13 mouse cellular contexts compared by ENCODE assay signal in genomic region chr5:37822116-37822707, GRCm38 (mm10). TPM values are rescaled to one million over a fixed set of nuclear protein-coding genes. Genes with fewer than 3 reads are reported as not detected.
A peak's percentile ranks its signal among the peaks of the same experiment; 100 is the strongest.
DNase-seq lines count a peak whose midpoint lies in the region; ATAC-seq and TF ChIP-seq lines count a peak whose summit lies in the region.
"Had no signal": no experiment of that assay in that cellular context is flagged by ENCODE, and none has a peak within 500 bp of the region (broad histone marks: within the 10 kb centered on the region; RNA-seq: fewer than 3 reads in every experiment).

No protein-coding gene starts in this region.

- DNase-seq in embryo, embryonic 10.5 days (ENCODE audit: low spot score) = peak; percentile 51
- no peak for DNase-seq in embryo, embryonic 10 days (ENCODE audit: low spot score)
- DNase-seq in layer of hippocampus, adult 2 months (ENCODE audit: low spot score in 2 of 2) = no peak
- DNase-seq in layer of hippocampus, adult 9-10 months (ENCODE audit: low spot score) = no peak
- peak; percentile 53 for DNase-seq in limb, embryonic 11.5 days (ENCODE audit: low spot score)
- no peak for DNase-seq in cerebellum, adult 9-11 months
- DNase-seq: adrenal gland, adult 2 months; cerebellum, adult 9-10 months; lung, postnatal 4 days had no signal

- H3K4me1 ChIP-seq in limb, embryonic 11.5 days (ENCODE audit: control insufficient read depth, insufficient read depth, low read length) = peaks cover 33% of the 10 kb centered on the region
- H3K4me1 ChIP-seq in neural tube, embryonic 15.5 days = peaks cover 40% of the 10 kb centered on the region
- peaks cover 10% of the 10 kb centered on the region for H3K4me1 ChIP-seq in kidney, embryonic 14.5 days (ENCODE audit: control insufficient read depth, insufficient read depth, low read length)

- no peak overlapping the region for H3K27ac ChIP-seq in layer of hippocampus, adult 2 months
- H3K27ac ChIP-seq in limb, embryonic 11.5 days (replicated peaks; ENCODE audit: low read depth, low read length) = no peak overlapping the region
- no peak overlapping the region for H3K27ac ChIP-seq in neural tube, embryonic 15.5 days (replicated peaks)
- H3K27ac ChIP-seq in kidney, embryonic 14.5 days (ENCODE audit: low read depth, low read length) = no peak overlapping the region
- H3K27ac ChIP-seq: kidney, postnatal 0 days had no signal

- TF ChIP-seq CTCF in layer of hippocampus, adult 2 months (conservative IDR thresholded peaks at IDR 0.05) = no peak

- no peaks in the 10 kb centered on the region for H3K9me3 ChIP-seq in limb, embryonic 11.5 days (ENCODE audit: control insufficient read depth, low read length)
- H3K9me3 ChIP-seq in neural tube, embryonic 15.5 days (replicated peaks) = no peaks in the 10 kb centered on the region
- no peaks in the 10 kb centered on the region for H3K9me3 ChIP-seq in kidney, embryonic 14.5 days (ENCODE audit: control insufficient read depth, low read length)

- peak overlapping the region; percentile 90 for H3K9ac ChIP-seq in limb, embryonic 11.5 days (ENCODE audit: low read length)
- H3K9ac ChIP-seq in neural tube, embryonic 15.5 days (replicated peaks) = no peak overlapping the region
- no peak overlapping the region for H3K9ac ChIP-seq in kidney, embryonic 14.5 days (ENCODE audit: low read depth, low read length)

- peak overlapping the region; percentile 52; the same call in 1 of the 2 replicates for H3K4me3 ChIP-seq in layer of hippocampus, adult 2 months
- H3K4me3 ChIP-seq in limb, embryonic 11.5 days (ENCODE audit: low read depth, low read length) = peak overlapping the region; percentile 74
- H3K4me3 ChIP-seq in neural tube, embryonic 15.5 days (replicated peaks) = peak overlapping the region; percentile 39; the same call in 1 of the 2 replicates
- H3K4me3 ChIP-seq in kidney, embryonic 14.5 days (ENCODE audit: low read length) = no peak overlapping the region

- ATAC-seq in limb, embryonic 11.5 days (ENCODE audit: insufficient number of reproducible peaks, low FRiP score, low TSS enrichment, low read depth) = no peak
- ATAC-seq in neural tube, embryonic 15.5 days (ENCODE audit: low FRiP score) = no peak
- no peak for ATAC-seq in kidney, embryonic 14.5 days (ENCODE audit: low FRiP score, low TSS enrichment)

- WGBS in limb, embryonic 11.5 days = 2% methylated on average over 11 of the region's 11 CpGs
- WGBS in neural tube, embryonic 15.5 days = 15% methylated on average over 11 of the region's 11 CpGs
- 8% methylated on average over 11 of the region's 11 CpGs for WGBS in kidney, embryonic 14.5 days

- H3K4me2 ChIP-seq in limb, embryonic 11.5 days (ENCODE audit: low read depth, severe bottlenecking) = peak overlapping the region; percentile 95
- no peak overlapping the region for H3K4me2 ChIP-seq in neural tube, embryonic 15.5 days
- H3K4me2 ChIP-seq in kidney, embryonic 14.5 days (replicated peaks; ENCODE audit: low read depth, low read length) = no peak overlapping the region

- no peaks in the 10 kb centered on the region for H3K36me3 ChIP-seq in limb, embryonic 11.5 days (ENCODE audit: control insufficient read depth, insufficient read depth, low read length)
- H3K36me3 ChIP-seq in neural tube, embryonic 15.5 days = no peaks in the 10 kb centered on the region
- no peaks in the 10 kb centered on the region for H3K36me3 ChIP-seq in kidney, embryonic 14.5 days (ENCODE audit: control insufficient read depth, insufficient read depth, low read length)
- H3K36me3 ChIP-seq: G1E had no signal

- peaks cover 42% of the 10 kb centered on the region for H3K27me3 ChIP-seq in limb, embryonic 11.5 days (ENCODE audit: control insufficient read depth, insufficient read depth, low read length)
- peaks cover 87% of the 10 kb centered on the region for H3K27me3 ChIP-seq in neural tube, embryonic 15.5 days (replicated peaks)
- H3K27me3 ChIP-seq in kidney, embryonic 14.5 days (ENCODE audit: control insufficient read depth, insufficient read depth, low read length) = peaks cover 97% of the 10 kb centered on the region

RNA-seq across cellular contexts. Expression of gene Msx1, which starts 2.2 kb away (rescaled TPM):
- 1 to 10 TPM; 4.2 to 5.3 TPM for total RNA-seq in layer of hippocampus, adult 2 months (2021)
- 218 and 235 TPM in 2 replicates for polyA plus RNA-seq in limb, embryonic 11.5 days (2014; fragmentation: Nextera tagmentation; extraction: Ambion mirVana)
- polyA plus RNA-seq in neural tube, embryonic 15.5 days (2015; fragmentation: Nextera tagmentation; extraction: Ambion mirVana) = 7.8 and 15.4 TPM in 2 replicates
- 2.6 and 3.1 TPM in 2 replicates for polyA plus RNA-seq in kidney, embryonic 14.5 days (2014; fragmentation: Nextera tagmentation; extraction: Ambion mirVana)
- total RNA-seq: G1E had no signal
- polyA plus RNA-seq: G1E had no signal

Comparison
In these comparisons a context has a peak if more than half of its experiments do, and no peak if none do; other contexts are left out.
1. DNase-seq: peak in embryo, embryonic 10.5 days (single experiment) and limb, embryonic 11.5 days (single experiment); none in embryo, embryonic 10 days (single experiment), layer of hippocampus, adult 2 months (0 of 2), layer of hippocampus, adult 9-10 months (single experiment) and cerebellum, adult 9-11 months (single experiment).
2. RNA of gene Msx1, which starts 2.2 kb away (polyA plus RNA-seq): 218 to 235 TPM in limb, embryonic 11.5 days; 7.8 to 15.4 TPM in neural tube, embryonic 15.5 days and 2.6 to 3.1 TPM in kidney, embryonic 14.5 days; every median in the first group is over 10 times any median in the second.